Mouse (Mus musculus) ES-E14 (cell line): ENCODE results near the gene Plg. TPM values are rescaled to one million over a fixed set of nuclear protein-coding genes. Genes with fewer than 3 reads are reported as not detected.

Source experiments
- DNase-seq: peaks from one replicate; pipeline ENCODE4 v3.0.0-alpha.2; 2013; ENCODE audit warnings: low read depth, low spot score
- H3K27ac ChIP-seq: 2 replicates; pipeline ENCODE4 v1.5.1; 2012; ENCODE audit warnings: low read depth, mild to moderate bottlenecking, low read length, moderate library complexity, mixed read lengths; ENCODE audit not compliant: poor library complexity, insufficient read depth, severe bottlenecking
- H3K36me3 ChIP-seq: 2 replicates; pipeline ENCODE4 v1.6.1; 2012; ENCODE audit warnings: mild to moderate bottlenecking, low read length, moderate library complexity, mixed read lengths; ENCODE audit not compliant: control insufficient read depth, poor library complexity, insufficient read depth, severe bottlenecking
- H3K4me1 ChIP-seq, 2 experiments: fragments of 150-350 bp in 1 of 2; sonication (generic) in 1 of 2; 2 replicates each; pipeline ENCODE4 v1.6.1; 2012; ENCODE audit warnings: low read length in 2 of 2, mild to moderate bottlenecking in 1 of 2, mixed read lengths in 1 of 2; ENCODE audit not compliant: control insufficient read depth in 2 of 2, insufficient read depth in 2 of 2, poor library complexity in 1 of 2
- H3K4me3 ChIP-seq, 2 experiments: fragments of 150-350 bp in 1 of 2; sonication (generic) in 1 of 2; 2 replicates each; pipeline ENCODE4 v1.5.1; 2012; ENCODE audit warnings: low read length in 2 of 2, low read depth in 1 of 2, mild to moderate bottlenecking in 1 of 2, mixed read lengths in 1 of 2; ENCODE audit not compliant: insufficient read depth in 1 of 2, poor library complexity in 1 of 2, severe bottlenecking in 1 of 2
- H3K9ac ChIP-seq: 2 replicates; pipeline ENCODE4 v1.6.1; 2012; ENCODE audit warnings: low read depth, mild to moderate bottlenecking, low read length, mixed read lengths; ENCODE audit not compliant: poor library complexity, insufficient read depth, severe bottlenecking
- H3K9me3 ChIP-seq: fragments of 150-350 bp; sonication (generic); 2 replicates; pipeline ENCODE4 v1.6.1; 2012; ENCODE audit warnings: low read depth, mild to moderate bottlenecking, low read length; ENCODE audit not compliant: control insufficient read depth, insufficient read depth
- CHD2 ChIP-seq: IDR thresholded peaks from 2 replicates; pipeline ENCODE4 v1.6.1; 2014; ENCODE audit warnings: mild to moderate bottlenecking, low read depth, low read length, inconsistent platforms
- HCFC1 ChIP-seq: IDR thresholded peaks from 2 replicates; pipeline ENCODE4 v1.6.1; 2012; ENCODE audit warnings: low read length, inconsistent platforms, borderline replicate concordance; ENCODE audit not compliant: insufficient read depth
- MAFK ChIP-seq: IDR thresholded peaks from 2 replicates; pipeline ENCODE4 v1.6.1; 2014; ENCODE audit warnings: mild to moderate bottlenecking, low read depth, low read length, inconsistent platforms; ENCODE audit not compliant: insufficient read depth
- ZC3H11A ChIP-seq: IDR thresholded peaks from 2 replicates; pipeline ENCODE4 v1.6.1; 2012; ENCODE audit warnings: low read depth, mild to moderate bottlenecking, inconsistent platforms, low read length, borderline replicate concordance
- ZNF384 ChIP-seq: IDR thresholded peaks from 2 replicates; pipeline ENCODE4 v1.6.1; 2012; ENCODE audit warnings: low read depth, low read length, inconsistent platforms
- in situ Hi-C, 2 experiments: fragments of 600-800 bp; cut with MboI; formaldehyde crosslinking; loops; one replicate each; pipeline ENCODE4 v1.15.1; 2025; ENCODE audit warnings: low sequenced_read_pairs in 2 of 2, inconsistent platforms in 1 of 2; ENCODE audit not compliant: unreplicated experiment in 2 of 2
- total RNA-seq: library from RNA; depleted of rRNA; stranded (reverse); fragments of 300-350 nt; gene quantifications from 2 replicates; pipeline ENCODE4 v1.2.3, GENCODE M21; 2012; rRNA removed

The Plg gene
- total RNA-seq, 1 experiment: not detected

GRCm38 (mm10) chr17:12466501-12467000, 88.1 kb downstream of the Plg start:
- no peaks in the 10 kb centered on the region for H3K36me3 ChIP-seq
- DNase-seq: no peak
- TF ChIP-seq CHD2: no peak
- no peak for TF ChIP-seq ZC3H11A
- TF ChIP-seq HCFC1: no peak
- no peak for TF ChIP-seq ZNF384
- TF ChIP-seq MAFK: no peak
- no peaks in the 10 kb centered on the region for H3K4me1 ChIP-seq
- H3K27ac ChIP-seq: no peak overlapping the region
- no peaks in the 10 kb centered on the region for H3K9me3 ChIP-seq
- H3K4me3 ChIP-seq: no peak overlapping the region
- no peak overlapping the region for H3K9ac ChIP-seq
- in situ Hi-C loops: no loop called here

GRCm38 (mm10) chr17:12467642-12468041, 89.2 kb downstream of the Plg start:
- DNase-seq: no peak
- Histone ChIP-seq H3K9ac (no peak overlapping the region), H3K4me1 (no peaks in the 10 kb centered on the region), H3K9me3 (no peaks in the 10 kb centered on the region), H3K4me3 (no peak overlapping the region), H3K36me3 (no peaks in the 10 kb centered on the region), H3K27ac (no peak overlapping the region)
- in situ Hi-C loops: no loop called here
- no peak for TF ChIP-seq MAFK
- no peak for TF ChIP-seq ZC3H11A
- no peak for TF ChIP-seq CHD2
- no peak for TF ChIP-seq ZNF384
- no peak for TF ChIP-seq HCFC1

- Histone ChIP-seq H3K4me3 (no peak overlapping the region), H3K27ac (no peak overlapping the region), H3K9ac (no peak overlapping the region), H3K36me3 (no peaks in the 10 kb centered on the region), H3K9me3 (no peaks in the 10 kb centered on the region), H3K4me1 (no peaks in the 10 kb centered on the region)
- DNase-seq: no peak
- in situ Hi-C loops: no loop called here
- TF ChIP-seq MAFK: no peak
- no peak for TF ChIP-seq ZNF384
- TF ChIP-seq ZC3H11A: no peak
- TF ChIP-seq CHD2: no peak
- no peak for TF ChIP-seq HCFC1
These were observed 90.3 kb downstream of the Plg start for GRCm38 (mm10) chr17:12468745-12469144.

Other genes with a start within 250 kb of the Plg start
- gene Map3k4, start 59.8 kb upstream of the Plg start, total RNA-seq: 31.7 and 34.7 TPM in 2 replicates
- gene Slc22a3, start 129.1 kb downstream of the Plg start, total RNA-seq: 0.22 TPM in 1 of 2 replicates, not detected in the other
- gene Slc22a2, start 205.5 kb downstream of the Plg start, total RNA-seq: not detected in 2 replicates